Mouse (Mus musculus): ENCODE measurements around the gene Pdcd2l.

Gene Pdcd2l

GRCm38 (mm10) chr7:34139493-34139892 is 57.0 kb downstream of the Pdcd2l start:
- DNase-seq: no peak
